Mouse (Mus musculus): Measurements from ENCODE around the gene Zfp536.
"Not testable (repeated sequence)": the region's sequence is repeated elsewhere in the genome, so short reads cannot be mapped to it uniquely, and the experiment has no call there.

Zfp536 gene

DNA sequence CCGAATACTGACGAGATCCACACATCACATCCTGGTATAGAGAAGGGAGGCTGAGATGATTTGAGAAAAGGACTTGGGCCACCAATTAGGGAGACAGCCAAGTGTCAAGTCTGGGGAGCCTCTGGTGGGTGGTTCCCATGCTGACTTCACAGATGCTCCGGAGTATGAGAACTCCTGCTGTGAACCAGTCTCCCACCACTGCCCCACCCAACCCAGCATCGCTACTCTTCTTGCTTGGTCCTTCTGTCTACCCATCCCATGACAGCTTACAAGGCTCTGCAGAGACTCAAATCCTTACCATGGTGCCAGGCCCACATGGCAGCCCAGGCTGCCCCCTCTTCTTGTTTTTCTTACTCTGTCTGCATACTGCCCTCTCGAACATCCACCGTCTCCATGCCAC lies 165.5 kb downstream of the Zfp536 start:
- no peak for DNase-seq (ENCODE audit: low spot score in 2 of 2)

DNA sequence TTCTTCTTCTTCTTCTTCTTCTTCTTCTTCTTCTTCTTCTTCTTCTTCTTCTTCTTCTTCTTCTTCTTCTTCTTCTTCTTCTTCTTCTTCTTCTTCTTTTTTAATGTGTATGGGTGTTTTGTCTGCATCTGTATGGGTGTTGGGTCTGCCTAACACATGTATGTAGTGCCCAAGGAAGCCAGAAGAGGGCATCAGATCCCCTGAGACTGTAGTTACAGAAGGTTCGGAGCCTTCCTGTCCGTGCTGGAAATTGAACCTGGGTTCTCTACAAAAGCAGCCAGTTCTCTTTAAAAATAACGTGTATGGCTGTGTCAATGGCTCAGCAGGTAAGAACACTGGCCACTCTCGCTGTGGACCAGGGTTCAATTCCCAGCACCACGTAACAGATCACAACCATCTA lies 167.0 kb downstream of the Zfp536 start:
- no peak for DNase-seq (ENCODE audit: low spot score in 2 of 2)

DNA sequence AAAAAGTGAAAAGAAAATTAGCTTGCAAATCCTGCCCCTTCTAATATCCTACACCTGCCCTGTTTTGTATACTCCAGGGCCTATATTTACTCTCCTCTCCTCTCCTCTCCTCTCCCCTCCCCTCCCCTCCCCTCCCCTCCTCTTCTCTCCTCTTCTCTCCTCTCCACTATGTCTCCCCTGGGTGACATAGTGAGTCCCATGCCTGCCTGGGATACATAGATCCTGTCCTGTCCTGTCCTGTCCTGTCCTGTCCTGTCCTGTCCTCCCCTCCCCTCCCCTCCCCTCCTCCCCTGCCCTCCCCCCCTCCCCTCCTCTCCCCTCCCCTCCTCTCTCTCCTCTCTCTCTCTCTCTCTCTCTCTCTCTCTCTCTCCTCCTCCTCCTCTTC lies 169.9 kb downstream of the Zfp536 start:
- DNase-seq (ENCODE audit: low spot score in 2 of 2), result not testable (repeated sequence)

DNA sequence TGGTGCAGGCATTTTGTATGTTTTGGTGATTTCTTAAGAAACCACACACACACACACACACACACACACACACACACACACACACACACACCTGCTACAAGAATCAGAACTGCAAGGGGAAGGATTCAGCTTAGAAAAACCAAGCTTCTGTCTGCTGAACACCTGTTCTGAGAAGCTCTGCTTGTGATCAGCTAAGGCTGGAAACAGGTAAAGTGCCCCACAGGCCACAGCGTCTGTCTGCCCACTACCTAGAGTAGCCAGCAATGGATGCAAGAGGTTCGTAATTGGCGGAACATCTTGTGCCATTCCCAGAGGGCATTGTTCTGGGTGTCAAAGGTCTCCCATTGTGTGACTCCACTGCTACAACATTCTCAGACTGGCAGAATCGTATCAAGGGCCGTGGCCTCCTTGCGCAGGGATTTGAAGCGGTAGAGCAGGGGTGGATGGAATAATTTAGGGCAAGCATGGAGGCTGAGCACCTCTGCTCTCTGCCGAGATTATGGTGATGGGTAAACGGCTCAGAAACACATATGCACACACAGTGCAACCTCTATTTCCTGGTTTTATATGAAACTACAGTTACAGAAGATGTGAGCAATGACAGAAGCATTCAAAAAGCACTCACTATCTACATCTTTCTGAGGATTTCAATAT lies 170.4 kb downstream of the Zfp536 start:
- no peak for DNase-seq (ENCODE audit: low spot score in 2 of 2)

DNA sequence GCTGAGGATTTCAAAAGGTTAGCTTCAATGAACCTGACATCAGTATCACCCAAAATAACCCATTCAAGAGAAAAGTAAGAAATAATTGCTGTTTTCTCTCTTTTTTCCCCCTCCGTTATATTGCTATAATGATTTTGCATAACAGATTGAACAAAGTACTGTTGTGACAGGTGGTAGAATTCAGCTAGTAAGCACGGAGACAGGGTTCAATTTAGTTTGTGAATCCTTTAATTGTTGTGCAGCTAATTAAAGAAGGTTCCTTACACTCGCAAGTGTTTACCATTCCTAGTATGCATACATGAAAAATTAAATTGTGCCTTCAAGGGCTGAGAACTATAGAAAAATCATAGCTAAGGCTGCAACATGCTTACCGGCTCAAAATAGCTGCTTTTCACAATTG lies 173.1 kb downstream of the Zfp536 start:
- no peak for DNase-seq (ENCODE audit: low spot score in 2 of 2)

DNA sequence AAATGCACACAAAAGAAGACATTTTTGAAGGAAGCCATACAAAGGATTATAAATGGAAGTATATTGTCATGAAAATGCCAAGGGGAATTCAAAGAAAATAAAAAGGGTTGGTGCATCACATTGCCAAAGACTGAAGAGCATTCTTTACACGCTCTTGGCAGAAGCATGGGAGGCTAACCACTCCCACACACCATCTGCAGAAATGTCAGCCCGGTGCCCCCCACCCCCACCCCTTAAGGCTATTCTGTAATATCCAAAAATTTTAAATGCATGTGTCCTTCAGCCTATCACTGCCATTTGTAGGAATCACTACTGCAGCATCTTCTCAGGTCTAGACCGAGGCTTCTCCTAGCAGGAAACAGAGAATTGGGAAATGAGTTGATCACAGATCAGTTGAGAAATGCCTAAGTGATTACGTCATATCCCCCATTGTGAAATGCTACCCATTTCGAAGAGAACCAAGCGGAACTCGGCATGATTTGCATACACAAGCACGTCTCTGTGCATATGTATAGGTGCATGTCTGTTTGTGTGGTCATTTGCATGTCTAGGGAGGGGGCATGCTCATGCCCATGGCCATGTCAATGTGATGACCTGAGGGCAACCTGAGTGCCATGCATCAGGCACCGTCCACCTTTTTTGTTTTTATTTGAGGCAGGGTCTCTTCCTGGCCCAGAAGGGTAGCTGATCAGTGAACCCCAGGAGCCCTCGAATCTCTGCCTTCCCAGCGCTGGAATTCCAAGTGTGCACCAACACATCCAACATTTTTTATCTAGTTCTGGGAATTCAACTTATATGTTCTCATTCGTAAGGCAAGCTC lies 179.0 kb downstream of the Zfp536 start:
- no peak for DNase-seq (ENCODE audit: low spot score in 2 of 2)

DNA sequence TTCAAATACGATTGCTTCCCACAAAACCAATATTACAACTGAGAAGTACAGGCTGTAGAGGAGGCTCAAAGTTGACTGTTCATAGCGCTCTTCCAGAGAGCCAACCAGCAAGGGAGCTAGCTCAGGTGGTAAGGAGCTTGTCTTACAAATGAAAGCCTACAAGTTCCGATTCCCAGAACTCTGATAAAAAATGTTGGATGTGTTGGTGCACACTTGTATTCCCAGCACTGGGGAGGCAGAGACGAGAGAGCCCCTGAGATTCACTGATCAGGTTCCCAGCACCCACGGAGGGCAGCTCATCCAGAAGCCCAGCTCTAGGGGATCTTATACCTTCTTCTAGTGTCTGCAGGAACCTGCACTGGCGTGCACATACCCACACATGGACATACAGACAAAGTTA lies 179.9 kb downstream of the Zfp536 start:
- no peak for DNase-seq (ENCODE audit: low spot score in 2 of 2)

DNA sequence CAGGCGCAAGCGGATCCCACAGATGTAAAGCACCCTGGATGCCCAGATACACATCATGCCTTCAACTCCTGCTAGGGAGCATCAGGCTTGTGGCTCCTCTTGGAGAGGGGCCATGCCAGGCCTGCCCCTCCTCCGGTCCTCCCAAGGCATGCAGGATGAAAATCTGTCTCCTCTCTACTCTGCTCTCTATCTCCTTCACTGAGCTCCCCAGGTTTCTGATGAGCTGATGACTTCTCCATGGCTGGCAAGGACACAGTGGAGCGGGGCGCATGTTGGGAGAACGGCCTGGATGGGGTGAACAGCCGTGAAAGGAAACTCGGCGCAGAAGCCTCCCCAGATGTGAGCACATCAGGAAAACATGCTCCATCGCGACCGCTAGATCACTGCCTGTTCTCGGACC lies 186.7 kb downstream of the Zfp536 start:
- DNase-seq (ENCODE audit: low spot score in 2 of 2), result no peak

DNA sequence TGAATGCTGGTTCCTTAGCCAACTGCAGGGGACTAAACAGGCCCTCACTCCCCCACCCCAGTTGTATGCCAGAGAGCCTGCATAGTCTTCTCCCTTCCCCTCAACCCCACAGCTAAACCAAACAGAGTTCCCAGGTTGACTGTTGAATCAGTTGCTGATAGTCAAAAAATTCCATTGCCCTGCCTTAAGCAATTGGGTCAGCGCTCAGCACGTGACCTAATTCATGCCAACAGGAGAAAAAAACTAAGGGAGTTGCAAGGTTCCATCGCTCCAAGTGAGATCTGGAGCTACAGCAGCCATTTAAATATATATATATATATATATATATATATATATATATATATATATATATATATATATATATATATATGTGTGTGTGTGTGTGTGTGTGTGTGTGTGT lies 192.2 kb downstream of the Zfp536 start:
- DNase-seq (ENCODE audit: low spot score in 2 of 2), result no peak

DNA sequence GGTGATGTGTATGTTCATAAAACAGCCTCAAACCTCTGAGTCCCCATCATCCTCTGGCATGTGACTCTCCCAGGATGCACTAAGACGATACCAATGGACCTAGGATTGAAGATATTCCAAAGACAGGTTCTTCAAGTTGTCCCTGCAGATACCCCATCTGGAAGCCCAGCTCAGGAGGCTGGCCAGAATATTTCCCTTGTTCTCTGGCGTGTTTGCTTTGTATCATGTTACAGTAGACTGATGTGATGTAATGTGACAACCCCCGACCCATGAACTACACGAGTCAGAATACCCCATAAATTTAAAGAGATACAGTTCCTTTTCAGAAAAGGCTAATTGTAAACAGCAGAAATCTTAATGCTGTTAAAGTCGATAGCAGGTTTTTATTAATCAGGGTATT lies 192.9 kb downstream of the Zfp536 start:
- DNase-seq (ENCODE audit: low spot score in 2 of 2), result no peak

DNA sequence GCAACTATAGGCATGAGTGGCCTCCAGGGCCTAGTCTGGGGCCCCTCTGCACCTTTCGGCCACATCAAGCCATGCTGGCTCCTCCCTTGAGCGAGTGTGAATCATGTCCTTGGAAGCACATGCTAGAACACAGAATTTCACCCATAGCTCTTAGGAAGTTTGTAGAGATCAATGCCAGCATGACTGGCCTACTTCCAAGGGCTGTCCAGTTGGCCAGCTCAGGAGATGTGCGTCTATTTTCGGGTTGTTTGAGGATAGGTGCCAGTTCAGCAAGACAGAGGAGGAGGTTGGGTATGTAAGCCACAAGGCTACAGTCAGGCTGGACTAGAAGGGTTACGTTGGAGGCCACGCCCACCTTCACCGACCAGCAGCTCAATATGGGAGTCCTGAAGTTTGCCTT lies 201.4 kb downstream of the Zfp536 start:
- DNase-seq (ENCODE audit: low spot score in 2 of 2), result no peak

DNA sequence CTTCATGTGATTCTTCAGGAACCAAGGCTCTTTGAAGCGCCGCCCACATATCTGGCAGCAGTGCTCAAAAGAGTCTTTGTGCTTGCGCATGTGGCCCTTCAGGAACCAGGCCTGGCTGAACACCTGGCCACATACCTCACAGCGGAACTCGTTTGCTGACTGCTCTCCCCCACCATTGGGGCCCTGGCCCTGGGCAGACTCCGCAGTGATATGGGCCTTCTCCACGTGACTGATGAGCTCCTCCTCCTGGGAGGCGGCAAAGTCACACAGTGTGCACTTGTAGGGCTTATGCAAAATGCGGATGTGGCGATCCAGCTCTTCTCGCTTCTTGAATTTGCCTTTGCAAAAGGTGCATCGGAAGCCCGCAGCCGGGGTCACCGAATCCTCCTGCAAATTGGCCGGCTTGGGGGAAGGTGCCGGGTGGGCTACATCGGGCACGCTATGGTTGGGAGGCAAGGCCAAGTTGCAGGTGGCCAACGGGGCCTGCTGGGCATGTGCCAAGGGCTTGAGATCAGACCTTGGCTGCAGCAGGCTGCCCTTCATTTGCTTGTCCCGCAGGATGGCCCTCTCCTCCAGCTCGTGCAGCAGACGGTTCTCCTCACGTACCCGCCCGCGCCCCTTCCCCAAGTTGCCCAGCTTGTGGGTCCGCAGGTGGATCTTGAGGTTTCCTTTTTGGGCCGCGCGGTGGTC lies 204.5 kb downstream of the Zfp536 start:
- DNase-seq (ENCODE audit: low spot score in 2 of 2), result peak; percentile 6 to 8

DNA sequence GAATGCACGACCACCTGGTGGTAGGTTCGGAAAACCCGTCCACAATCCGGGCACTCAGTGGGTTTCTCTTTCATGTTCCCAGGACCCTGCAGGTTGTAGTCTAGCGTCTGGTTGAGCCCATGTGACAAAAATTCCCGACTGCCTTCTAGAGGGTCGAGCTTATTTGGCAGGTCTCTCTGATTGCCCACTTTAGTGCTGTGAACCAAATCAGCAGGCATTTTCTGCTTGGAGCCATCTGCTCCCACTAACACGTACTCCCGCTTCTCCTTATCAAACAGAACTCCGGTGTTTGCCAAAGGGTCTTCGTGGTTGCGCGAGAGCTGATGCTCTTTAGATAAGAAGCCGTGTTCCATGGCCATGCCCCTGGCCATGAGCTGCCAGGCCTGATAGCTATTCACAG lies 205.4 kb downstream of the Zfp536 start:
- no peak for DNase-seq (ENCODE audit: low spot score in 2 of 2)

DNA sequence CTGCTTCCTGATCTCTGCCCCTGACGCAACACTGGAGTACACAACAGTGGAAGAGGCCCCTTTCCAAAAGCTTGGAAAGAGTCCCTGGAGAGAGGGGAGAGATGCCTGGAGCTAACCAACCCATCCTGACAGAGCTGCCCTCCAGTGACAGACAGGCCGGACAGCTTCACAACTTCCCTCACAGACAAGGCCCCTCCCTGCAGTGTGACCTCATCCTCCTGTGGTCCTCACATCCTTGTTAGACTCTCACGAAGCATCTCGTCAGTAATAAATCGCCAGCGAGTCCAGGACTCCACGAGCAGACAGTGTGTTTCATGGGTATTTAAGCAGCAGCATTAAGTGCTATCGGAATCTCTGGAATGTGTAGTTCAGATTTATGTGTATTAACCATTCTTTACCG lies 207.4 kb downstream of the Zfp536 start:
- no peak for DNase-seq (ENCODE audit: low spot score in 2 of 2)

DNA sequence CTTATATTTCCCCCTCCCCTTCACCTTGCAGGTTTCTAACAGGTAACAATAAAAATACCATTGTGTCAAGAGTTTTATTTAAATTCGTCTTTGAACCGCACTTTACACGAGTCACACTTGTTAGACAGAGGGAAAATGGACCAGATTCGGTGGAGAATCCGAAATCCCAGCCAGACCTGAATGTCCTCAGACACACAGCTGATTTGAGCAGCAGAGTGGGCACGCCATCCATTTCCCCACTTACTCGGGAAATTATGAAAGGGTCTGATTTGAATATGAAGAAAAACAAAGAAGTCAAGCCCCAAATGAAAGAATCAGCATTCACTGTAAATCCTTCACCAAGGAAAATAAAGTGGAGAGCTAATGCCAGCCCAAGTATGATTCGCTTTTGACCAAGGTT lies 208.1 kb downstream of the Zfp536 start:
- no peak for DNase-seq (ENCODE audit: low spot score in 2 of 2)

DNA sequence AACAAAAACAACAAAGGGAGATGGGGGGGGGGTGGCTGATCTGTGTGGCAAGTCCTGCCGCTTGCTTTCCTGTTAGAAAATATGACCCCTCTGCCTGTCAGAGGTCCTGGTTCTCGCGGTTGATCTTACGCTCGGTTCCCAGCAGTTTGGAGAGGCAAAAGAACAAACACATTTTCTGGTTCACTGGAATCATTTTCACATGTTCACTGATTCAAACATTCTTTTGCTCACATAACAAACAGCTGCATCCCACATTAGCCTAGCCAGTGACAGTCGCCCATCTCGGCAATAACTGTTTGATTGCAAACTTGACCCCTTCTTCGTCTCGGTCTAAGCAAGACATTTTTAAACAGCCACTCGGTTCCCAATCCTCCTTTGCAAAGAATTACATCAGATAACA lies 208.8 kb downstream of the Zfp536 start:
- no peak for DNase-seq (ENCODE audit: low spot score in 2 of 2)

DNA sequence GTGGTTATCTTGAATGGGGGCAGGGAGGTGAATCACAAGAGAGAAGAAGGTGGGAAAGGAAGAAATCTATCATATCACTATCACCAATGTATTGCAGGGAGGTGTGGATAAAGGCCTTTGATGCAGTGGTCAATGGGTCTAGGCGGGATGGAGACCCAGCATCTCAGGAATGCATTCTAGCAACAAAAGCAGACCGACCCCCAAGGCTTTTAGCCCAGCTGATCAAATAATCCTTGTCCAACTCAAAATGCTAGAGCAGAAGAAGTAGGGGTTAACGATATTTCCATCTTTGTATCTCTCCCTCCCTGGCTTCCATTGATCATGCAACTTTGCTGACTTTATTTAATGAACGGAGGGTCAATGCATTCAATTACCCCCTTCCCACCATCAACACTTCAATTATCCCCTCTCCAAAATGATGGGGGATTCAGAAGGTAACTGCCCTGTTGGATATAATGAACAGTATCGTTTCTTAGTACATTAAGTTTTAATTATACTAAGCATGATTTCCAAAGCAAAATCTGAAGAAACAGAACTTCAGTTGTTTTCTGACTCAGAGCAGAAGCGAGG lies 209.5 kb downstream of the Zfp536 start:
- DNase-seq (ENCODE audit: low spot score in 2 of 2), result no peak

DNA sequence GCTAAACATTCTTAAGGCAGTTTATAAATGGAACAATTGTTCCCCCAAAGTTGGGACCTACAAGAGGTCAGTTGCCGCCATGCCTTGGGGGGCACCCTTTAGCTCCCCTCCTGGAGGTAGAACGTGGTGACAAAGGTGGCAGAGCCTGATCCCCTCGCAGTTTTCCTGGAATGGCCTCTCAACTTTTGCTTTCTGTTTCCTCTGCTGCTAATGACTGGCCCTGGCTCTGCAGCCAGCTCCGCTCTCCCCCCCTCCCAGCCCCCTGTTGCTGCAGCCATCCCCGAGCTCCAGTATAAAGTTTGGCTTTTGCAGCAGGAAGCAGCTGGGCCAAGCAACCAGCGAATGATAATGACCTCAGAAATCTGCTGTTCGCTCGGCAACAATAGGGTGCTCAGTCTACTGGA lies 210.3 kb downstream of the Zfp536 start:
- DNase-seq (ENCODE audit: low spot score in 2 of 2), result no peak

DNA sequence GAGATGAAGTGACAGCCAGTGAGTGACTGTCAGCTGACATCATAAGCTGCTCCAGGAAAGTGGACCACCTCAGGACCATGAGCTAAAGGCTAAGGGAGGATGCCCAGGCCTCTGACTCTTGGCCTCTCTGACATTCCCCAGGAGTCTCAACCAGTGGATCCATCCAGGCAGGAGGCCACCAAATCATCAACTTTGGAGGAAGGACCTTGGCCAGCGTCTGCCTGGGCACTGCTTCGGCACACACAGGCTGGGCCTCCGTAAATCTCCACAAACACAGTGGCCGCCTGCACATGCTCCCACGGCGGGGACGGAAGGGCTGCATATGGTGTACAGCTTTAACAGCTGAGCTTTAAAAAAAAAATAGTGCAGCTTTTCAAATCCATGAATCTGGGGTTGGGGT lies 210.9 kb downstream of the Zfp536 start:
- no peak for DNase-seq (ENCODE audit: low spot score in 2 of 2)

DNA sequence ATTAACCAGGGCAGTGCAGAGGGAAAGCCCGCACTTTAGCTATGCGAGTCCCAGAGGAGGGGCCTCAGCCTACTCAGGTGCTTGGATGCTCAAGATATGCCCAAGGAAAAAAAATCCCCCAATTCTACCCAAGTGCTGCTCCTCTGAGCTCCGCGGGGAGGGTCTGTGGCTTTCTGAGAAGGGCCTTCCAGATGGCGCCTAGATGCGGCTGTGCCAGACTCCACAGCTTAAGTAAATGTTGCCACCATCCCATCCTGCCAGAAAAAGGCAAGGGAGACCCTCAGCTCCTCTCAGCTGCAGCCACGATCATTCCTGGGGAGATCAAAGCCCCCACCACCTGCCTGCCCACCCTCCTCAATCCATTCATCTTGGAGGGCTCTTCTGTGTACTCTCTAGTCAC lies 212.9 kb downstream of the Zfp536 start:
- DNase-seq (ENCODE audit: low spot score in 2 of 2), result no peak

DNA sequence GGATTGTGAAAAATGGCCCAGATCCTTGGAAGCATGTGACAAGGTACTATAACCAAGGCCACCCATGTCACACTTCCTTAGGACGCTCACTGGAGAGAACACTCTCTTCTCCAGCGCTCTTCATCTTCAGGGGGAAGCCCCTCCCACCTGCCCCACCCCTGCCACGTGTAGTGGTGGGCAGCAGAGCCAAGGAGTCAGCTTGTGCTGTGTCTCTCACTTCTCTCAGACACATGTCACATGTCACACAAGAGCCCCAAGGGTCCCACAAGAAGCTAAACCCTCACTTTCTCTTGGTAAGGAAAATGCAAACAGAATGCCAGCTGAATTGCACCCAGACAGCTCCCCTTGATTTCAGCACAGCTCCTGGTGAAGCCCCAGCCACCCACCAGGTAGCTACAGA lies 213.6 kb downstream of the Zfp536 start:
- no peak for DNase-seq (ENCODE audit: low spot score in 2 of 2)

DNA sequence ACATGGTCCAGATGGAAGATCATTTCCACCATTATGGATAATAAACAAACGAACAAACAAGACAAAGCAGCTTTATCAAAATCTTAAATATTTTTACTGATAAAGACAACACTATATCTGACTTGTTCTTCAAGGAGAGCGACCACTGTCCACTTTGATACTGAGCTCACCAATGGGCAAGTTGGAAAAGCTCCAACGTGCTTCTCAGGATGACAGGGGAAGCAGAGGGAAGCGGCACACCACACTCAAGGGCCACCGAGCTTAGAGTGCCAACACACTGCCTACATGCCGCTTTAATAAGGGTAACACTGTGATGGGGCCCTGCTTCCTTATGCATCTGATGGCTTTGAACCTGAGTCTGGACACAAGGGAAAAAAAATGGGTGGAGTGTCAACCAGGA lies 214.1 kb downstream of the Zfp536 start:
- DNase-seq (ENCODE audit: low spot score in 2 of 2), result no peak

DNA sequence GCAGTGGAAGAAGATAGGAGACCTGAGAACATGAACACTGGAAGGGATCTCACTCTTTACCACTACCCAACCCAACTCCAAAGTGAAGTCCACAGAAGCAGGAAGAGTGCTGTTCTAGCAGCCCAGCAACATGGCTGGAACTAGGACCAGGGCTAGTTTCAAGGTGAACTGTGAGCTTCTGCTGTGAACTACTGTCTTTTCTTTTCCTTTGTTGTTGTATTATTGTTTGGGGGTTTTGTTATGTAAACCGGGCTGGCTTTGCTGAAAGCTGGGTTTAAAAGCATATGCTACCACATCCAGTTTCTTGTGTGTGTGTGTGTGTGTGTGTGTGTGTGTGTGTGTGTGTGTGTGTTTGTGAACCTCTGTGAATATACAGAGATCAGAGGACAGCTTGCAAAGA lies 216.6 kb downstream of the Zfp536 start:
- no peak for DNase-seq (ENCODE audit: low spot score in 2 of 2)
